Mouse (Mus musculus) CH12.LX (cell line): ENCODE results near the gene Gm12845. TPM values are rescaled to one million over a fixed set of nuclear protein-coding genes. Genes with fewer than 3 reads are reported as not detected.

Source experiments
- DNase-seq: peaks from one replicate; pipeline ENCODE4 v3.0.0-alpha.2; 2013; ENCODE audit errors: extremely low read depth
- H3K27ac ChIP-seq: 2 replicates; pipeline ENCODE4 v1.5.1; 2012; ENCODE audit warnings: low read depth, mild to moderate bottlenecking, control low read depth, moderate library complexity; ENCODE audit not compliant: insufficient read depth
- H3K27me3 ChIP-seq: replicated peaks from 2 replicates; pipeline ENCODE3; 2012; ENCODE audit warnings: inconsistent platforms
- H3K36me3 ChIP-seq, 2 experiments: replicated peaks in 1 of 2; 2 replicates each; pipeline versions ENCODE3 to v1.6.1; 2012; ENCODE audit warnings: inconsistent platforms in 1 of 2, low read length in 1 of 2, mild to moderate bottlenecking in 1 of 2, mixed read lengths in 1 of 2, moderate library complexity in 1 of 2; ENCODE audit not compliant: control insufficient read depth in 1 of 2, insufficient read depth in 1 of 2
- H3K4me1 ChIP-seq, 2 experiments: 2 replicates each; pipeline ENCODE4 v1.6.1; 2012; ENCODE audit warnings: inconsistent platforms in 1 of 2, moderate library complexity in 1 of 2; ENCODE audit not compliant: insufficient read depth in 2 of 2, control insufficient read depth in 1 of 2
- H3K4me2 ChIP-seq: 2 replicates; pipeline ENCODE4 v1.6.1; 2012; ENCODE audit warnings: low read depth, mild to moderate bottlenecking, control low read depth; ENCODE audit not compliant: poor library complexity, insufficient read depth, severe bottlenecking
- H3K4me3 ChIP-seq, 3 experiments: fragments of 150-350 bp in 1 of 3; sonication (generic) in 1 of 3; replicated peaks in 1 of 3; 2 replicates each; pipeline versions ENCODE3 to v1.5.1; 2011 to 2012; ENCODE audit warnings: low read depth in 2 of 3, low read length in 2 of 3, mild to moderate bottlenecking in 2 of 3, moderate library complexity in 2 of 3, control low read depth in 1 of 3, improper control_type of control experiment in 1 of 3, inconsistent platforms in 1 of 3, mixed read lengths in 1 of 3; ENCODE audit not compliant: poor library complexity in 1 of 3
- H3K79me2 ChIP-seq: replicated peaks from 2 replicates; pipeline ENCODE4 v1.6.1; 2012; ENCODE audit warnings: mild to moderate bottlenecking, moderate library complexity; ENCODE audit not compliant: control insufficient read depth, poor library complexity, insufficient read depth, severe bottlenecking; ENCODE audit errors: extremely low read depth
- H3K9ac ChIP-seq: 2 replicates; pipeline ENCODE4 v1.6.1; 2012; ENCODE audit warnings: low read depth, mild to moderate bottlenecking, control low read depth, moderate library complexity; ENCODE audit not compliant: insufficient read depth
- H3K9me3 ChIP-seq: replicated peaks from 2 replicates; pipeline ENCODE3; 2012; ENCODE audit warnings: low read length, inconsistent platforms, mixed read lengths
- BHLHE40 ChIP-seq: IDR thresholded peaks from 2 replicates; pipeline ENCODE4 v1.6.1; 2011; ENCODE audit warnings: mild to moderate bottlenecking, low read depth, low read length, improper control_type of control experiment
- CHD1 ChIP-seq: IDR thresholded peaks from 2 replicates; pipeline ENCODE4 v1.6.1; 2012; ENCODE audit warnings: low read depth, low read length, improper control_type of control experiment, inconsistent platforms
- CHD2 ChIP-seq: IDR thresholded peaks from 2 replicates; pipeline ENCODE4 v1.6.1; 2011; ENCODE audit warnings: low read length, improper control_type of control experiment
- CTCF ChIP-seq, 2 experiments: IDR thresholded peaks in 1 of 2; conservative IDR thresholded peaks in 1 of 2; 2 replicates each; pipeline ENCODE4 v1.5.1; 2011 to 2012; ENCODE audit warnings: low read depth in 2 of 2, low read length in 2 of 2, improper control_type of control experiment in 1 of 2, inconsistent platforms in 1 of 2, mild to moderate bottlenecking in 1 of 2, moderate library complexity in 1 of 2
- E2F4 ChIP-seq: IDR thresholded peaks from 2 replicates; pipeline ENCODE4 v1.6.1; 2011; ENCODE audit warnings: low read depth, low read length, improper control_type of control experiment; ENCODE audit not compliant: insufficient replicate concordance
- GABPA ChIP-seq: IDR thresholded peaks from 2 replicates; pipeline ENCODE4 v1.6.1; 2012; ENCODE audit warnings: low read depth, low read length, improper control_type of control experiment, inconsistent platforms; ENCODE audit not compliant: insufficient replicate concordance
- HCFC1 ChIP-seq: IDR thresholded peaks from 2 replicates; pipeline ENCODE4 v1.6.1; 2012; ENCODE audit warnings: low read depth, mild to moderate bottlenecking, inconsistent platforms, low read length, improper control_type of control experiment
- IRF4 ChIP-seq: IDR thresholded peaks from 2 replicates; pipeline ENCODE4 v1.6.1; 2014; ENCODE audit warnings: low read depth, mild to moderate bottlenecking, inconsistent platforms, low read length, improper control_type of control experiment
- JUN ChIP-seq: IDR thresholded peaks from 2 replicates; pipeline ENCODE4 v1.6.1; 2011; ENCODE audit warnings: low read depth, mild to moderate bottlenecking, low read length, improper control_type of control experiment, moderate library complexity; ENCODE audit not compliant: insufficient read depth
- JUND ChIP-seq: conservative IDR thresholded peaks from 2 replicates; pipeline ENCODE4 v1.6.1; 2011; ENCODE audit warnings: low read depth, low read length, improper control_type of control experiment
- MAFK ChIP-seq: IDR thresholded peaks from 2 replicates; pipeline ENCODE4 v1.6.1; 2011; ENCODE audit warnings: low read length, improper control_type of control experiment; ENCODE audit not compliant: insufficient replicate concordance
- MAZ ChIP-seq: IDR thresholded peaks from 2 replicates; pipeline ENCODE4 v1.6.1; 2012; ENCODE audit warnings: low read depth, mild to moderate bottlenecking, inconsistent platforms, low read length, improper control_type of control experiment, moderate library complexity
- MXI1 ChIP-seq: IDR thresholded peaks from 2 replicates; pipeline ENCODE4 v1.6.1; 2011; ENCODE audit warnings: mild to moderate bottlenecking, low read depth, low read length, improper control_type of control experiment
- MYC ChIP-seq: IDR thresholded peaks from 2 replicates; pipeline ENCODE4 v1.6.1; 2011; ENCODE audit warnings: low read depth, mild to moderate bottlenecking, improper control_type of control experiment, low read length
- NELFE ChIP-seq: IDR thresholded peaks from 2 replicates; pipeline ENCODE4 v1.6.1; 2011; ENCODE audit warnings: low read depth, low read length, improper control_type of control experiment
- NRF1 ChIP-seq: IDR thresholded peaks from 2 replicates; pipeline ENCODE4 v1.6.1; 2014; ENCODE audit warnings: low read depth, mild to moderate bottlenecking, inconsistent platforms, low read length, improper control_type of control experiment, moderate library complexity
- PAX5 ChIP-seq: IDR thresholded peaks from 2 replicates; pipeline ENCODE4 v1.6.1; 2012; ENCODE audit warnings: low read length, inconsistent platforms, mixed read lengths
- POLR2A ChIP-seq: IDR thresholded peaks from 2 replicates; pipeline ENCODE4 v1.6.1; 2011; ENCODE audit warnings: low read depth, mild to moderate bottlenecking, improper control_type of control experiment, low read length
- POLR2AphosphoS2 ChIP-seq: IDR thresholded peaks from 2 replicates; pipeline ENCODE4 v1.6.1; 2011; ENCODE audit warnings: low read depth, low read length, improper control_type of control experiment
- RAD21 ChIP-seq: IDR thresholded peaks from 2 replicates; pipeline ENCODE4 v1.6.1; 2011; ENCODE audit warnings: low read depth, mild to moderate bottlenecking, low read length, improper control_type of control experiment, moderate library complexity
- RCOR1 ChIP-seq: conservative IDR thresholded peaks from 2 replicates; pipeline ENCODE4 v1.6.1; 2012; ENCODE audit warnings: low read depth, mild to moderate bottlenecking, inconsistent platforms, low read length, improper control_type of control experiment
- SIN3A ChIP-seq: IDR thresholded peaks from 2 replicates; pipeline ENCODE4 v1.6.1; 2012; ENCODE audit warnings: low read length, improper control_type of control experiment, inconsistent platforms
- SMC3 ChIP-seq: IDR thresholded peaks from 2 replicates; pipeline ENCODE4 v1.6.1; 2011; ENCODE audit warnings: low read depth, low read length, improper control_type of control experiment
- TBP ChIP-seq: conservative IDR thresholded peaks from 2 replicates; pipeline ENCODE4 v1.6.1; 2011; ENCODE audit warnings: low read depth, low read length, improper control_type of control experiment
- TCF12 ChIP-seq: IDR thresholded peaks from 2 replicates; pipeline ENCODE4 v1.6.1; 2014; ENCODE audit warnings: low read depth, mild to moderate bottlenecking, inconsistent platforms, low read length, improper control_type of control experiment
- USF1 ChIP-seq: IDR thresholded peaks from 2 replicates; pipeline ENCODE4 v1.6.1; 2014; ENCODE audit warnings: low read depth, mild to moderate bottlenecking, inconsistent platforms, low read length, improper control_type of control experiment
- ZKSCAN1 ChIP-seq: IDR thresholded peaks from 2 replicates; pipeline ENCODE4 v1.6.1; 2012; ENCODE audit warnings: low read depth, inconsistent platforms, low read length, improper control_type of control experiment, borderline replicate concordance
- ZNF384 ChIP-seq: IDR thresholded peaks from 2 replicates; pipeline ENCODE4 v1.6.1; 2012; ENCODE audit warnings: low read depth, low read length, improper control_type of control experiment, inconsistent platforms
- dilution Hi-C: fragments of 300-500 bp; cut with MboI; formaldehyde crosslinking; loops from 2 replicates; pipeline ENCODE4 v1.14.3; 2020; ENCODE audit warnings: low sequenced_read_pairs; ENCODE audit not compliant: extremely low pct_unique_long_range_greater_than_20kb, extremely low pct_ligation_motif_present
- in situ Hi-C: fragments of 300-500 bp; cut with MboI; formaldehyde crosslinking; loops from 3 replicates; pipeline ENCODE4 v1.14.3; 2019; ENCODE audit warnings: low sequenced_read_pairs, low pct_ligation_motif_present, low pct_unique_long_range_greater_than_20kb, mixed read lengths
- polyA plus RNA-seq: library from polyadenylated mRNA; unstranded; fragments of >175 nt; gene quantifications from 2 replicates; pipeline ENCODE4 v1.2.1, GENCODE M21; 2012; ENCODE audit warnings: low read depth; ENCODE audit not compliant: insufficient read length
- total RNA-seq, 2 experiments: library from RNA; depleted of rRNA; stranded (reverse); fragments of 300-350 nt in 1 of 2; fragments of >200 nt in 1 of 2; gene quantifications; 2 replicates each; pipeline ENCODE4 v1.2.3; 2012 to 2014

Gm12845 gene
- total RNA-seq (2012; rRNA removed): 0.08 TPM in 1 of 2 replicates, not detected in the other
- total RNA-seq (2014; rRNA removed): not detected in 2 replicates
- 0.17 TPM in 1 of 2 replicates, not detected in the other for polyA plus RNA-seq

DNA sequence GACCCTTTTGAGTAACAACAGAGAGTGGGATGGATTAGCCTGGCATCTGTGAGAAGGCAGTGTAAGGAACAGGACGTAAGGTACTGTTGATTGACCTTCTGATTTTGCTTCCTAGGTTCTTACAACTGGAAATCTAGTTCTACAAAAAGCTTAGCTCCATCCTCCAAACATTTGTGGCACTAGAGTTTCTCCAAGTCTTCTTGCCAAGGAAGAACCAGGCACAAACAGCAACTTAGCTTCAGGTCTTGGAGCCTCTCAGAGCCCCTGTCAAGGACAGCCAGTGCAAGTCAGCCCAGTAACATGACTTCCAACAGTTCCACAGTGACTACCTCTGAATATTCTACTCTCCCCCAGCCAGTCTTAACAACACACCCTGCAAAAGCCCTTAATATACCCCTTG lies at the start of gene Gm12845:
Gene Gm12845 (plus strand): TSS at position 301 of the 400 bp plus-strand sequence.
- in situ Hi-C loops: no loop called here
- dilution Hi-C loops: no loop called here

DNA sequence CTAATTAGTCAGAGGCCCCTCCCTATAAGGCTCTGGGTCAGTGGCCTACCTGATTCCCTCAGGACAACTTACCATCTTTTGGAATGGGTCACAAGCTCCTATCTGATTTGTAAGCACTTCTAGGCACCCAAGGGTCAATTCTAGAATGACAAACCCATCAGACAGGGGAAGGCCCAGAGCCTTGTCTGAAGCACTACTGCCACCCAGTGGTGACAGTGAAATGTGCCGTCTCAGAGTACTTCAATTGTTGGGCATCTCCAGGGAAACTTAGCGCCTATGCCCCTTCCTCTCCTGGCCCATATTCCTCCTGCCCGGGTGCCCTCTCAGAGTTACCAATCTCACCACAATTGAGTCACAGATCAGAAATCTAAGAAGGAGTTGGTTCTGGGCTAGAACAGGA lies 47.3 kb upstream of the Gm12845 start:
- Histone ChIP-seq H3K4me2 (no peak overlapping the region), H3K36me3 (peaks cover 66 to 92% of the 10 kb centered on the region in 2 experiments)

More for the DNA sequence above, at the start of gene Gm12845:
- Histone ChIP-seq H3K9ac (no peak within 1 kb of the TSS), H3K36me3 (no peaks in the 10 kb centered on the region), H3K9me3 (no peaks in the 10 kb centered on the region), H3K4me3 (no peak within 1 kb of the TSS), H3K4me1 (no peaks in the 10 kb centered on the region), H3K4me2 (no peak within 1 kb of the TSS), H3K27me3 (peaks cover 12% of the 10 kb centered on the region), H3K79me2 (no peaks in the 10 kb centered on the region), H3K27ac (no peak within 1 kb of the TSS)
- TF ChIP-seq RCOR1 (no peak), CHD1 (no peak), TCF12 (no peak), SIN3A (no peak), TBP (no peak), IRF4 (no peak), MYC (no peak), CHD2 (no peak), JUND (no peak), MXI1 (no peak), NRF1 (no peak), JUN (no peak), GABPA (no peak), MAZ (no peak), RAD21 (no peak), POLR2AphosphoS2 (no peak), ZNF384 (no peak), POLR2A (no peak), BHLHE40 (no peak)
- no peak for DNase-seq

More for the DNA sequence above, 47.3 kb upstream of the Gm12845 start:
- Histone ChIP-seq H3K9me3 (no peaks in the 10 kb centered on the region), H3K9ac (no peak overlapping the region), H3K27me3 (no peaks in the 10 kb centered on the region), H3K27ac (no peak overlapping the region), H3K4me1 (peaks cover 2 to 15% of the 10 kb centered on the region in 2 experiments; a peak in 3 of 4 replicates), H3K4me3 (no peak overlapping the region), H3K79me2 (no peaks in the 10 kb centered on the region)
- TF ChIP-seq JUN (no peak), PAX5 (no peak), TCF12 (no peak), HCFC1 (no peak), MAFK (no peak), RAD21 (peak; percentile 91), CTCF (conservative IDR thresholded peaks at IDR 0.05 in 1 of 2, IDR thresholded peaks at IDR 0.05 in 1 of 2; ENCODE audit: low read depth in 2 of 2, low read length in 2 of 2) (peak; percentile 64 to 93), SMC3 (peak; percentile 87), CHD1 (no peak), USF1 (no peak), ZNF384 (no peak), E2F4 (no peak), SIN3A (no peak), CHD2 (no peak), NELFE (no peak), ZKSCAN1 (no peak)
- in situ Hi-C loops: no loop called here
- dilution Hi-C loops: no loop called here
- DNase-seq: peak; percentile 83
